Mouse (Mus musculus): ENCODE measurements around the gene Lca5l.

Gene Lca5l

DNA sequence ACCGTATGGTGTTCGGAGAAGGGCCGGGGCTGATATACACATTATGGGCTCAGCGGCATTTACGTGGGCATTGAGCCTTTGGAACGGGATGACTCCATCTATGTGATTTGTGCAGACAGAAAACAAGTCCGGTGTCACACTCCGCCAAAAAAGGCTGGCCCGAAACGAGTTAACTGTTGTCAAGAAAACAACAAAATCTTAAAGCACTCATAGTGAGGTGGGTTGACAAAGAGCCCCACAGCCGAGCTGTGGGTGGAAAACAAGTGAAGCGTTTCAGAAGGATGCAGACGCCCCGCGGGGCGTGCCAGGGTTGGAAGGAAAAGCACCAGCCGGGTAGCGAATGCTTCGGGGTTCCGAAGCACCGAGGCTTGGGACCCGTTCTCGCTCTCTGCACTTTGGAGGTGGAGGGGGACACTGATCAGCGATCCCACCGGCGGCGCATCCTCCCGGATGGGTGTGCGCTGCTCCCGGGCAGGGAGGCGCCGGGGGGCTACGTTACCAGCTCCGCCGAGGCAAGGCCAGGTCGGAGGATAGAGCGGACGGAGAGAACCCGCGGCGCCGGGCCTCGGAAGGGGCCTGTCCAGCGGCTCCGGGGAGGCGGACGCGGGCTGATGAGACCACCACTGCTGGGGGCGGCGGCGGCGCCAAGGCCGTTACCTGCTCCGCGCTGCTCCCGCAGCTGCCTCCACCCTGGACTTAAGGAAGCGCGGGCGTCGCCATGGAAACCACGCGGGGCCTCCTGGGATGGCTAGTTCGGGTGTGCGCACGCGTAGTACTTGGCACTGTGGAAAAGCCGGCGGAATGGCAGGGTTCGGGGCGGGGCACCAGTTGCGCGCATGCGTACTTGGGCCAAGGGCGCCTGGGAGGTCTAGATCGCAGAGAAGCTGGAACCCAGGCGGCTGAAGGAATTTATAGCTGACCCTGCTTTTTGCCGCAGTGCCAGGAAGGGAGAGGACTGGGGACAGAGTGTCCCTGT, at the start of gene Lca5l:
Gene Lca5l, minus strand, starts transcription at position 741 of the 976 bp plus-strand sequence.
- DNase-seq (ENCODE audit: low read depth, low spot score) = peak; percentile 93
- Histone ChIP-seq H3K36me3 (ENCODE audit: control insufficient read depth, insufficient read depth, low read length, poor library complexity, severe bottlenecking) (no peaks in the 10 kb centered on the region), H3K27me3 (ENCODE audit: control insufficient read depth, insufficient read depth, low read length, poor library complexity, severe bottlenecking) (no peaks in the 10 kb centered on the region)

DNA sequence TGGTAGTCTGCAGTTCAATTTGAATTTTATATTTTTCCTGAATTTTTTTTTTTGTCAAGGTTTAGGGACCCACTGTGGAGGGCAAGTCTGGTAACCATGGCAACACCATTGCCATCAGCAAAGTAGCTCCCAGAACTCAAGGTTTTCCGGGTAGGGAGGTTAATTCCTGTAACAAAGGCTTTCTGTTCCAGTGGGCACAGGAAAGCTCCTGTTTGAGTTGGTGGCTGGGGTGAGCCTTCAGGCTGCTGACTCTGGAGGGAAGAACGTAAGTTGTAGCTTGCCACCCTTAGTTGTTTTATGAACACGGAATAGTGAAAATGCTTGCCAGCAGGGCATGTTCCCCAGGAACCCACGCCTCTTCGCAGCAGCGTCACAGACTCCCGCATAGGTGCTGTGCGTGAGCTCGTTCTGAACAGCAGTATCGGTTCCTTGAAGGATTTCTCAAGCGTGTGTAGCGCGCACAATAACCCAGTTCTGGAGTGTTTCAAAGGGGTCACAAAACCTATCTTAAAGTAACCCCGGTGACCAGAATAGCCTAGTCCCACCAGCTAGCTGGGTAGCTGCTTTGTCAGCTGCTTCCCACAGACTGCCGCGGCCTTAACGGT, 43.4 kb upstream of the Lca5l start, which contains the start of gene B3galt5:
Gene B3galt5, plus strand, starts transcription at position 436 of the 605 bp plus-strand sequence.
- Histone ChIP-seq H3K36me3 (ENCODE audit: control insufficient read depth, insufficient read depth, low read length, poor library complexity, severe bottlenecking) (no peaks in the 10 kb centered on the region), H3K27me3 (ENCODE audit: control insufficient read depth, insufficient read depth, low read length, poor library complexity, severe bottlenecking) (no peaks in the 10 kb centered on the region)
- no peak for DNase-seq (ENCODE audit: low read depth, low spot score)

DNA sequence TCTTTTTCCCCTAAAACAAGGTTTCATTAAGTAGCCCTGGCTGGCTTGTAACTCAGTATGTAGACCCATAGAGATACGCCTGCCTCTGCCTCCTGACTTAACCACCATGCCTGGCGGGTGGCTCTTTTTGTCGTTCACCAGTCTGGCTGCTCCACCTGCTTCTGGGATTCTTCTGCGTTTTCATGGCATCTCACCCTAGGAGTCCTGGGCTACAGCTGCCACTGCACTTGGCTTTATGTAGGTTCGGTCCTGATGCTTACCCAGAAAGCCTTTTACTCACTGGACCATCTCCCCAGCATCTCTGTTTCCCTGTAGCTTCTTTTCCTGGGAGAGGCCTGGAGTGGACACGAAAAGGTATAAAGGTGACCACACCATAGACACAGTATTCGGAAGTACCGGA, 41.9 kb upstream of the Lca5l start:
- no peak for DNase-seq (ENCODE audit: low read depth, low spot score)
- Histone ChIP-seq H3K27me3 (ENCODE audit: control insufficient read depth, insufficient read depth, low read length, poor library complexity, severe bottlenecking) (no peaks in the 10 kb centered on the region), H3K36me3 (ENCODE audit: control insufficient read depth, insufficient read depth, low read length, poor library complexity, severe bottlenecking) (no peaks in the 10 kb centered on the region)

GRCm38 (mm10) chr16:96231974-96232373, 39.9 kb upstream of the Lca5l start:
- DNase-seq (ENCODE audit: low read depth, low spot score) = no peak
- Histone ChIP-seq H3K36me3 (ENCODE audit: control insufficient read depth, insufficient read depth, low read length, poor library complexity, severe bottlenecking) (no peaks in the 10 kb centered on the region), H3K27me3 (ENCODE audit: control insufficient read depth, insufficient read depth, low read length, poor library complexity, severe bottlenecking) (no peaks in the 10 kb centered on the region)

DNA sequence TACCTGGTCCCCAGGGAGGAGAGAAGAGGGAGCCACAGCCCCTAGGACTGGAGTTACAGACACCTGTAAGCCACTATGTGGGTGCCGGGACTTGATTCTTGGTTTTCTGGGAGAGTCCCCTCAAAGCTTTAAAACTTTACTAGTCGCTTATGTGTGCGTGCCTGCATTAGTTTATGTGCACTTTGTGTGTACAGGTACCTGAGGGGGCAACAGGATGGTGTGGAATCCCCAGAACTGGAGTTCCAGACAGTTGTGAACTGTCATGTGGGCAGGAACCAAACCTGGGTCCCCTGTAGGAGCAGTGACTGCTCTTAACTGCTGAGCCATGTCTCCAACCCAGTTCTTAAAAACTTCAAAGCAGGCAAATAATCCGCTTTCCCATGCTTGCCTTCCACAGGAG, 39.2 kb upstream of the Lca5l start:
- no peak for DNase-seq (ENCODE audit: low read depth, low spot score)
- Histone ChIP-seq H3K36me3 (ENCODE audit: control insufficient read depth, insufficient read depth, low read length, poor library complexity, severe bottlenecking) (no peaks in the 10 kb centered on the region), H3K27me3 (ENCODE audit: control insufficient read depth, insufficient read depth, low read length, poor library complexity, severe bottlenecking) (no peaks in the 10 kb centered on the region)

- Histone ChIP-seq H3K36me3 (ENCODE audit: control insufficient read depth, insufficient read depth, low read length, poor library complexity, severe bottlenecking) (no peaks in the 10 kb centered on the region), H3K27me3 (ENCODE audit: control insufficient read depth, insufficient read depth, low read length, poor library complexity, severe bottlenecking) (no peaks in the 10 kb centered on the region)
- DNase-seq (ENCODE audit: low read depth, low spot score) = peak; percentile 74
These were observed 38.3 kb upstream of the Lca5l start for GRCm38 (mm10) chr16:96230411-96230810.

DNA sequence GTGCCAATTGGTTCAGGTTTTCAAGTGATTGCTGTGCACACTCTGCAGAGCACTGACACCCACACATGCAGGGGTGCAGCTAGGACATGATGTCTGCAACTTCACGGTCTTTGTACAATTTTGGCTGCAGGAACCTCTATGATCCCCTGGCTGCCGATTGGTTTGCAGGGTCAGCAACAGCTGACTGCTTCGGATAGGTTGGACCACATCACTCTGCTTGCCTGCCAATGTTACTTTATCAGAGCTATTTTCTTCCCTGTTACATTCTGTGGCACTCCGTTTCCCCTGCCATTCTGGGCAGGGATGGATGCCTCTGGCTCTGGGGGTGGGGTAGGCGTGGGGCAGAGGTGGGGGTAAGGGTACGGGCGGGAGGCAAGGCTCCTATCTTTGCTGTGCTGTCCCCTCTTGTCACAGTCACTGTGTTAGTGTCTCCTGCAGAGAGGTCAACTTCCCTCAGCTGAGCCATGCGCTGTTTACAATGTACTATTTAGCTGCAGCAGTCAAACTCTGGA, 37.0 kb upstream of the Lca5l start:
- no peak for DNase-seq (ENCODE audit: low read depth, low spot score)

GRCm38 (mm10) chr16:96228438-96228837, 36.4 kb upstream of the Lca5l start:
- DNase-seq (ENCODE audit: low read depth, low spot score) = no peak
- Histone ChIP-seq H3K27me3 (ENCODE audit: control insufficient read depth, insufficient read depth, low read length, poor library complexity, severe bottlenecking) (no peaks in the 10 kb centered on the region), H3K36me3 (ENCODE audit: control insufficient read depth, insufficient read depth, low read length, poor library complexity, severe bottlenecking) (no peaks in the 10 kb centered on the region)

More for the DNA sequence above, 37.0 kb upstream of the Lca5l start:
- Histone ChIP-seq H3K27me3 (ENCODE audit: control insufficient read depth, insufficient read depth, low read length, poor library complexity, severe bottlenecking) (no peaks in the 10 kb centered on the region), H3K36me3 (ENCODE audit: control insufficient read depth, insufficient read depth, low read length, poor library complexity, severe bottlenecking) (no peaks in the 10 kb centered on the region)

DNA sequence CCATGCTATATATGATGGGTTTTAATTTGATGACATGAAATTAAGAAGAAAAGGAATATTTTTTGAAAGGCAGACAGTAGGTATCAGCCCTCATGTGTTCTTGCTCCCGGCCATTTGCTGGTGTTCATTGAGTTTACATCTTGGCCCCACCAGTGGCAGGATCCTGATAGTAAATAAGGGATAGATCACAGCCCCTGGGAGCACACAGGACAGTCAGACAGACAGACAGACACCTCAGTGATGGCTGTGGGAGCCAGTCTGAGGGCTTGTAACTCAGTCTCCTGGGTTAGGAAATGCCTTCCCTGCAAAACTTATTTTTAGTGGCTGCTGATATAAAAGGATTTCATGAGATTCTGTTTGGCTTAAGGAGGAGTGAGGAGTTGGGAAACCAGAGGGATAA, 30.4 kb upstream of the Lca5l start:
- no peak for DNase-seq (ENCODE audit: low read depth, low spot score)
- no peaks in the 10 kb centered on the region for H3K36me3 ChIP-seq (ENCODE audit: control insufficient read depth, insufficient read depth, low read length, poor library complexity, severe bottlenecking)
- H3K27me3 ChIP-seq (ENCODE audit: control insufficient read depth, insufficient read depth, low read length, poor library complexity, severe bottlenecking) = no peaks in the 10 kb centered on the region

DNA sequence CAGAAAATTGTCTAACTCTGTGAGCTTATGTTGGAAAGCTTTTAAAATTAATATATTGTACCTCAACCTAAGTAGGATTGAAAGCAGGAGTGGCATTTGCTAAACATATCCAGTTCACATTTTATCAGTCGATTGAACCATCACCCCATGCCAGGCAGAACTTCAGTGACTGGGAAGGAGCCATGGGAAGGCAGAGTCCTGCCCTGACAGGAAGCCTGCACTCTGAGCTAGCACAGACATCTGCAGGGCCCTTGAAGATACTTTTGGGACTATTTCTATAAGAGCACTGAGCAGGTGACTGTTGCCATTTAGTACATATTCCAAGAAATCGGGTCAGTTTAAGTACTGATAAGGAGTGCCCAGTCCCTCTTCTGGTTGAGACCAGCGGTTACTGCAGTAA, 29.9 kb upstream of the Lca5l start:
- no peak for DNase-seq (ENCODE audit: low read depth, low spot score)
- no peaks in the 10 kb centered on the region for H3K27me3 ChIP-seq (ENCODE audit: control insufficient read depth, insufficient read depth, low read length, poor library complexity, severe bottlenecking)
- H3K36me3 ChIP-seq (ENCODE audit: control insufficient read depth, insufficient read depth, low read length, poor library complexity, severe bottlenecking) = no peaks in the 10 kb centered on the region

DNA sequence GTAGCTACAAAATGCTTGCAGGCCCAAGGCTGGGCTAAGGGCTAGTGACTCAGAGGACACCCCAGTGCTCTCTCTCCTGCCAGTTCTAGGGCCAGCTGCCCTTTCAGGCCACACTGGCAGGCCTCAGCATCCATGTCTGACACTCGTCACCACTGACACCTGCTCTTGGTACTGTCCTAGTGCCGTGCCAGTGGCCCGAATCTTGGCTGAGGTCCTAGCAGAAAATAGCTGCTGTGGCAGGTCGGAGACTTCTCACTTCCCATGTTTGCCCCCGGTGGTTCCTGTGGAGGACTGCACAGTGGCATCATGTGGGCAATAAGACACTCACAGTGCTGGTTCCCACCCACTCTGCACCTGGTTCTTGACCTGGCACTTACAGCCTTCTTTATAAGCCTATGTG, 29.4 kb upstream of the Lca5l start:
- Histone ChIP-seq H3K27me3 (ENCODE audit: control insufficient read depth, insufficient read depth, low read length, poor library complexity, severe bottlenecking) (no peaks in the 10 kb centered on the region), H3K36me3 (ENCODE audit: control insufficient read depth, insufficient read depth, low read length, poor library complexity, severe bottlenecking) (no peaks in the 10 kb centered on the region)
- peak; percentile 39 for DNase-seq (ENCODE audit: low read depth, low spot score)

DNA sequence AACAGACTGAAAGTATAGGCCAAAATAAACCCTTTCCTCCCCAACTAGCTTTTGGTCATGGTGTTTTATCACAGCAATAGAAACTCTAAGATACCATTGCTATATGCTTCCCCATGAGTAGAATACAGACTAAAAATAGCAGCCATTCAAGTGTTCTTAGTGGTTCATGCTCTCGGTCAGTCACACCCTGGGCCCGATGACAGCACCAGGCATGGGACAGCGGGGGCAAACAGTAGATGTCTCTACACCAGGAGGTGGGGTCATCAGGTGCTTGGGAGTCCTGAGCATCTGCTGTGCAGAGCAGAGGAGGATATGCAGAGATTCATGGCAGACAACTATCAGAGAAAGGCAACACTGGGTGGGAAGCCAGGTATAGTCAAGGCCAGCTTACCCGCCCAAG, 21.0 kb upstream of the Lca5l start:
- no peaks in the 10 kb centered on the region for H3K27me3 ChIP-seq (ENCODE audit: control insufficient read depth, insufficient read depth, low read length, poor library complexity, severe bottlenecking)
- no peaks in the 10 kb centered on the region for H3K36me3 ChIP-seq (ENCODE audit: control insufficient read depth, insufficient read depth, low read length, poor library complexity, severe bottlenecking)
- no peak for DNase-seq (ENCODE audit: low read depth, low spot score)

- DNase-seq (ENCODE audit: low read depth, low spot score) = peak; percentile 52
These were observed 18.8 kb upstream of the Lca5l start for GRCm38 (mm10) chr16:96210856-96211255.

DNA sequence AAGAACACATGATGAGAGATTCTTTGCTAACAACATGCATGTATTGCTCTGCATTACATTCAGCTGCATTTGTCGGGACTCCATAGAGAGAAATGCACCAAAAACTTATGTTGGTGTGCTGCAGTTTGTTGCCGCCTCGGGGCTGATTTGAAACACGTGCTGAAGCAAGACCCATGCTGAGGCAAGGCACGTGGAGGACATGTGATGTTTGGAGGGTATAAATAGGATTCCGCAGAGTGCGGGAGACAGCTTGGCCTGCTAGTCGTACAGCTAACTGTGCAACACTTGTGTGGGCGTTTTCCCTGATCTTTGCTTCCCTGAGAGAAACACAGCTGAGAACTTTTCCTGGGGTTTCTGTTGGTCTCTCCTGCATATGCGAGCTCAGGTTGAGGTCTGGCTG, 17.7 kb upstream of the Lca5l start:
- DNase-seq (ENCODE audit: low read depth, low spot score) = no peak
- no peaks in the 10 kb centered on the region for H3K27me3 ChIP-seq (ENCODE audit: control insufficient read depth, insufficient read depth, low read length, poor library complexity, severe bottlenecking)
- no peaks in the 10 kb centered on the region for H3K36me3 ChIP-seq (ENCODE audit: control insufficient read depth, insufficient read depth, low read length, poor library complexity, severe bottlenecking)

More at GRCm38 (mm10) chr16:96210856-96211255, 18.8 kb upstream of the Lca5l start:
- H3K27me3 ChIP-seq (ENCODE audit: control insufficient read depth, insufficient read depth, low read length, poor library complexity, severe bottlenecking) = no peaks in the 10 kb centered on the region
- no peaks in the 10 kb centered on the region for H3K36me3 ChIP-seq (ENCODE audit: control insufficient read depth, insufficient read depth, low read length, poor library complexity, severe bottlenecking)
